Mouse (Mus musculus) lung, postnatal 0 days (tissue): Measurements from ENCODE around the gene Aldh1a2.

Experiments used
- CTCF ChIP-seq: IDR thresholded peaks from 2 replicates; pipeline ENCODE4 v1.5.1; 2016; ENCODE audit warnings: antibody characterized with exemption, mild to moderate bottlenecking
- EP300 ChIP-seq: IDR thresholded peaks from 2 replicates; pipeline ENCODE4 v1.6.1; 2016; ENCODE audit warnings: antibody characterized with exemption, mild to moderate bottlenecking, control low read depth

DNA sequence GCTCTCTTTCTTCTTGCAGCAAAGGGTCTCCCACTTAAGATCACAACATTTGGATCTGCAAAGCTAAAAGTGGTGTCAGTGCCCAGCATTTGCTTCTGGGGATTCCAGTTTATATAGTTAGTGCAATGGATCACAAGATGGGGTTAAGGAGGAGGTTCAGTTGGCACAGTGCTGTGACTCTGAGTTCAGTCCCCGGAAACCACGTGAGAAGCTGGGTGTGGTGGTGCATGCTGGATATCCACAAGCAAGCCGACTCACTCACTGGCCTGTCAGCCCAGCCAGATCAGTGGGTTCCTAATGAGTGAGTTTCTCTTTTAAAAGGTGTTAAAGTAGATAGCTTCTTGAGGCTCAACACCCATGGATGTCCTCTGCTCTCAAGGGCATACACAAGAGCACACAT, 6.3 kb upstream of the Aldh1a2 start:
- TF ChIP-seq CTCF = no peak
- no peak for TF ChIP-seq EP300
